Mouse (Mus musculus) MN1 (cell line): Measurements from ENCODE around the gene Mrps12.

Source experiments
- DNase-seq: peaks from one replicate; pipeline ENCODE4 v3.0.0-alpha.2; 2016; ENCODE audit warnings: low spot score

The Mrps12 gene

GRCm38 (mm10) chr7:28741709-28742438 is at the start of gene Mrps12, which contains the start of gene Sars2:
Mrps12 (minus strand) TSS chr7:28741820.
Sars2 (plus strand) TSS chr7:28741992.
- peak; percentile 97 for DNase-seq

DNA sequence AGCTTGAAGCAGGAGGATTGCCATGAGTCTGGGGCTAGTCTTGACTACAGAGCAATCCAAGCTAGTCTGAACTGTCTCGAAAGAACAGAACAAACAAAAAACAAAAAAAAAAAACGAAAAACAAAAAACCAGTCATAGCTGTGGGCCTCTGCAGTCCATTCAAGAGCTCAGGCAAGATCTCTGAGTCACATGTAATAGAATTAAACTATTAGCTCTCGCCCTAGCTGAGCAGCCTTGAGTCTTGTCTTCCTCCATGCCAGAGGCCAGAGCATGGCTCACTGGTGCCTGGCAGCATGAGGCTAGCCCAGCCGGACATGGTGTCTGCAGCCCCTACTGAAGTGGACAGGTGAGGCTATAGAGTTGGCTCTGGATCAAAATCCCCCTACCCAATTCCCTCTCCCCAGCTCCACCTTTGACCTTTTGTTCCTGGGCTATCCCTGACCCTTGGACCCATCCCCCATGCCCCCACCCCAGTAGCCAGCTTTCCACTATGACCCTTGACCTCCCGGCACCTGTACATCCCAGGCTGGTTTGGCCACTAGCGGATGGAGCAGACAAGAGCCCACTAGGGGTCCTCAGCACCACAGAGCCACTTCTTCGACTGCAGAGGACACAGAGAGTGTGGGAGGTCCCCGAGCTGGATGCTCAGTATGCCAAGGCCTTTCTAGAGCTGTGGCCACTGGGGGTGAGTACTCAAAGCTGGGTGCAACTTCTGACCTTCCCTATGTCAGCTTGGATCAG is 48.6 kb upstream of the Mrps12 start:
- DNase-seq = peak; percentile 80

DNA sequence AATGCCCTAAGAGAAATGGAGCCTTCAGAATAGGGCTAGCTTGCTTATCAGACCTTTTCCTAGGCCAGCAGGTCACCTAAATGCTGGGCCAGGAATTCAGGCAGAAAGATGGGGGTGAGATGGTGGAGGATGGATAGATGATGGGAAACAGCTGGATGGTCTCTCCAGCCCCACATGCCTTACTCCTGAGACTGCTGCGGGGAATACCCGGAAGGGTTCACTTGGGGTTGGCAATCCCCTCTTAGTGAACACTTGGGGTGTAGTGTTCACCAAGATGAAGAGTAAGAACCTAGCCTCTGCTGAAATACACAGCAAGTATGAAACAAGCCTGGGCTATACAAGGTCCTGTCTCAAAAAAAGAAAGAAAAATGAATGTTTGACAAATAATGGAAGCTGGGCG is 47.6 kb upstream of the Mrps12 start:
- no peak for DNase-seq

- DNase-seq = no peak
Measured at GRCm38 (mm10) chr7:28788307-28789195, 46.9 kb upstream of the Mrps12 start, which contains the start of gene Rinl. Rinl (plus strand) TSS chr7:28788969.

GRCm38 (mm10) chr7:28787884-28788283 is 46.3 kb upstream of the Mrps12 start:
- no peak for DNase-seq

DNA sequence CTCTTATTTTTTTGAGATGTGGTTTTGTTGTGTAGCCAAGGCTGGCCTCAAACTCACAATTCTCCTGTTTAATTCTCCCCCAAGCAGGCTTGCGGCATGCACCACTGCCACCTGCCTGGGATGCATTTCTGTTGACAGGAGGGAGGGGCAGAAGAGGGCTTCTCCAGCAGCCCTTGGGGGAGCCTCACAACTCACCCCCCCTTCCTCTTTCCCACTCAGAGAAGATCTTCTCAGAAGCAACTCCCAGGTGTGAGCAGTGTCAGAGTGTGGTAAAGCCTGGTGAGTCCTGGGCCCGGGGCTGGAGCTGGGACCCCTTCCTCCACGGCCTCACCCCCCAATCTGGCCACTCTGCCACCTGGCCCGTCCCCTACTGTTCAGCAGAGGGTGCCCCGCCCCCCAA is 43.5 kb upstream of the Mrps12 start:
- DNase-seq = no peak

GRCm38 (mm10) chr7:28781261-28781663 is 39.6 kb upstream of the Mrps12 start:
- no peak for DNase-seq

DNA sequence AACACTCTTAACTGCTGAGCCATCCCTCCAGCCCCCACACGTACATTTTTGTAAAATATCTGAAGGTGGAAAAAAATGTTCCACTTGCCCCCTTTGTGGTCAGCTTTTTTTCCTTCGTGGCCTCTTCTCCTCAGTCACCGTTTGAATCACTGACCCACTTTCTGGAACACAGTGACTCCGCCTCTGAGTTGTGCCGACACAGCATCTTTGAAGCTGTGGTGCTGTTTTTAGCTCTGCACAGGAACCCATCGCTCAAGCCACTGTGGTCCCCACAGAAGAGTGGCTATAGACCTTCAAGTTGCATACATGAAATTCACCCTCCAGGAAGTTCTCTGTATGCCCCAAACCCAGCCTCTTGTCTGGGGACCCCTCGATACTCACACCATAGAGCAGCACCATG is 39.2 kb upstream of the Mrps12 start:
- no peak for DNase-seq

- peak; percentile 88 for DNase-seq
Measured at GRCm38 (mm10) chr7:28780067-28780658, 38.5 kb upstream of the Mrps12 start.

DNA sequence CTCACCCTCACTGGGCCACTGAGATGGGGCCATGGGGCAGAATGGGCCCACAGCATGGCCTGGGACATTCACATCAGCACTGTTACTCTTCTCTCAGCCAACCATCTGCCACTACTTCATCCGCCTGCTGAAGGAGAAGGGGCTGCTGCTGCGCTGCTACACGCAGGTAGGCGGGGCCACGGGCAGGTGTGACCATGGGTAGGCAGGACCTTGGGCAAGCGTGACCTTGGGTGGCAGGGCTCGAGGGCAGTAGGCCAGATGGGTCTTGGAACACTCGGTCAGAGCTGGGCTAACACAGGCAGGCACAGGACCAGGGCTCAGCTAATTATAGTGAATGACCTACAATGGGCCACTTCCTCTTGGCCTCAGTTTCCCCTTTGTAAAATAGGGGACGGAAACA is 37.2 kb upstream of the Mrps12 start:
- DNase-seq = no peak

DNA sequence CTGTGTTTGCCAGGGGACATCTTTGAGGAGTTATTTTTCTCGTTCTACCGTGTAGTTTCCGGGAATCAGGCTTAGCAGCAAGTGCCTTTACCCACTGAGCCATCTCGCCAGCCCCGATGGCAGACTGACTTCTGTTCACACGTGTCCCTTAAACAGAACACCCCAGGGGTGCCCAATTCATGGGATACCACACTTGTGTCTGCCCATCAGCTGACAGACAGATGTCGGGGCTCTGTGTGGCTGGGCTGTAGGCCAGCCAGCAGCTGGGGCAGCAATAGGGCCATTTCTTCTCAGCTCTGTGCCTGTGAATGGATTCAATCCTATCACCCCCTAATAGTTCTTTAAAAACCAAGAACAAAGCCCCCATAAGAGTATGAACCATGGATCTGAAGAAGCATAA is 33.5 kb upstream of the Mrps12 start:
- DNase-seq = no peak

- DNase-seq = no peak
Measured at GRCm38 (mm10) chr7:28774164-28774563, 32.5 kb upstream of the Mrps12 start.

- no peak for DNase-seq
Measured at GRCm38 (mm10) chr7:28773163-28773562, 31.5 kb upstream of the Mrps12 start.

DNA sequence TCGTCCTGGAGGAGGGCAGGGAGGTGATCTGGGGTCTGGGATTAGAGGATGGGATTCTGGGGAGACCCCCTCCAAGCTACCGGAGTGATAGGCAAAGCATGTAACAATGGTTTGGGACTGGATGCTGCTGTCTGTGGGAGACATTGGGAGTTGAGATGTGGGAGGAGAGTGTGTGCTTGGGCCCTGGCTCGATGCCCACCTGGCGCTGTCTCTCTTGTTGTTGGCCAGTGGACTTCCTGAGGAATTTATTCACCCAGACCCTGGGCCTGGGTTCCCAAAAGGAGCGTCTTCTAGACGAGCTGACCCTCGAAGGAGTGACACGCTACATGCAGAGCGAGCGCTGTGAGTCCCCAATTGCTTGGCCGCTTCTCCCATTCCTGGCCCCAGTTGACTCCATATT is 30.2 kb upstream of the Mrps12 start:
- no peak for DNase-seq

GRCm38 (mm10) chr7:28770309-28770708 is 28.7 kb upstream of the Mrps12 start:
- no peak for DNase-seq

GRCm38 (mm10) chr7:28769414-28769958 is 27.9 kb upstream of the Mrps12 start:
- DNase-seq = no peak

DNA sequence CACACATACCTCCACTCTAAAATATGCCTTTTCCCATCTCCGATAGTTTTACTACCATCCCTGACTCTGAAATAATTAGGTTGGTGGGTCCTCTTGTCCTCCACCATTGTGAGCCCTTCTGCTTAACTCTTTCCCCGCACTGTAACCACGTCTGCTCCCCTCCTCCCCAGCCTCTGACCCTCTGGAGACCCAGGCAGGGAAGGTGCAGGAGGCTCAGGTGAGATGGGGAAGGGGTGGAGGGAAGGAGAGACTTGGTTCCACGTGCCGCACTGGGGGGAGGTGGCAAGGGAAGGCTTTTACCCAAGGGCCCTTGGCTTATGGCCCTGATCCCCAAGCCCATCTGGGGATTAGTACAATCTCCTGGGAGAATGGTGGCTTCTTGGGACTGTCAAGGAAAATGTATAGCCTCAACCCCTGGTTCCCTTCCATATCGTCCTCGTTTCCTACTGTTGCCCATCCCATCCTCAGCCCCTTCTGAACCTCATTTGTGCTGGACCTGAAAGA is 25.9 kb upstream of the Mrps12 start, which contains the start of gene Nfkbib:
Nfkbib (minus strand) TSS at position 51 of the 504 bp plus-strand sequence.
- DNase-seq = no peak

DNA sequence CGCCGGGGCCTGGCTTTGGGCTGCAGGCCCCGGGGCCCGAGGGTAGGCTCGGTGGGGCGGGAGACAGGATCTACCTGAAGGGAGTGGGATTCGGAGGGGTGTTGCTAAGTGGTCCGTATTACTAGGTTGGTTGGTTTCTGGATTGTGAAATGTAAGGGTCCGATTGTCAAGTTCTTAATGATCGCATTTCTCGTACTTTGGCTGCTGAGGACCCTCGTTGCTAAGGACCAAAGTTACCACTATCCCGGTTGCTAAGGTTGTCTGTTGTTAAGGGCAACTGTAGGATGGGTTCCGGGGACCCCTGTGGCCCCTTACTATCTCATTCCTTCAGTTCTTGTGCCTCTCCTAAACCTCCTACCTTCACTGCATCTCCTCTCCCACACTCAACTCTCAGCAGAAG is 25.3 kb upstream of the Mrps12 start:
- no peak for DNase-seq

DNA sequence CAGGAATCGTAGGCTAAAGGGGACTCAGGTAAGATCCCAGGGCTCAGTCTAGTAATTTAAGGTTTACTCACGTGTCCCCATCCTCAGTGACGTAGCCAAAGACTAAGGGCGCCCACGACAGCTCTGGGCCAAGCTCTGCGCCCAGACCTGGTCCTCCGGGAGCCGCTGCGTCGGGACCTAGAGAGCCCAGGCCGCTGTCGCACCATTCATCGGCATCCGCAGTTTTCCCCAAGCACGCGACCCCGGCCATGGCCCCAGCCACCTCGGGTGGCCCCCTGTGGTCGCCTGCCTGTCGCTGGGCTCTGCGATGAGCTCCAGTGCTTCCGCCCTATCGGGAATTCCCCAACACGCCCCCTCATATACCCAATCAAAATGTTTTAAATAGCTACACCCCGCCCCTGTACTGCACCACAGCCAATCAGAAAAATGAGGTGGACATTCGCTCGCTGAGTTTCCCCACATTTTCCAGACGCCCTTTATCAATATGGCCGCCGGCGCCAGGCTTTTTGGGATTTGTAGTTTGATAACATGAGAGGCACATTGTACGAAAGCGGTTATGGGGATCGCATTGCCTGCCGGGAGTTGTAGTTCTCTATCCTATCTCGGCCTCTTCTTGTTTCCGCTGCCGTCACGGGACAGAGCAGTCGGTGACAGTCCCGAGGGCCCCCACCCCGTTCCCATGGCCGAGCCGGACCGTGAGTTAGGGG is 24.7 kb upstream of the Mrps12 start, which contains the start of gene Sirt2:
Sirt2 (plus strand) TSS at position 563 of the 707 bp plus-strand sequence.
- peak; percentile 97 for DNase-seq

DNA sequence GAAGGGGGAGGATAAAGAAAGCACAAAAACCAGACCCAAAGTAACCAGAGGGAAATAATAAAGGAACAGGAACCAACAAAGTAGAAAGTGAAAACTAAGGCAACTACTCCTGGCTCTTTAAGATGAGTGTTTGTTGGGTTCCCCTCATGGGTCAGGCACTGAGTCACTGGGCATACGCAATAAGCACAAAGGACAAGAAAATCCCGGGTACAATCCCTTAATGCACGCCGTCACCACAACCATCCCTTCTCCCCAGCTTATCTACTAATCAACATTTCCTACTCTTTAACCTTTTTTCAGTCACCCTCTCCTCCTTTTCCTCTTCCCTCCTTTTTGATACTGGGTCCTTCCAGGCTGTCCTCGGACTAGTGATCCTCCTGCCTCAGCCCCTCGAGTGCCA is 23.6 kb upstream of the Mrps12 start:
- DNase-seq = no peak

GRCm38 (mm10) chr7:28761907-28762306 is 20.3 kb upstream of the Mrps12 start:
- no peak for DNase-seq
